Mouse (Mus musculus) gastrocnemius, adult 8-10 months (tissue): ENCODE measurements around the gene Slc13a3. TPM values are rescaled to one million over a fixed set of nuclear protein-coding genes. Genes with fewer than 3 reads are reported as not detected.

ENCODE experiments used
- DNase-seq, 2 experiments: peaks; one replicate each; pipeline ENCODE4 v3.0.0; 2022; ENCODE audit warnings: low spot score in 2 of 2
- total RNA-seq, 4 experiments: library from RNA; stranded (reverse); gene quantifications; 2 replicates each; pipeline ENCODE4 v1.2.4; 2022

Gene Slc13a3
- total RNA-seq, 4 experiments from 2014 or later, result 0.16 TPM; not detected in 3

DNA sequence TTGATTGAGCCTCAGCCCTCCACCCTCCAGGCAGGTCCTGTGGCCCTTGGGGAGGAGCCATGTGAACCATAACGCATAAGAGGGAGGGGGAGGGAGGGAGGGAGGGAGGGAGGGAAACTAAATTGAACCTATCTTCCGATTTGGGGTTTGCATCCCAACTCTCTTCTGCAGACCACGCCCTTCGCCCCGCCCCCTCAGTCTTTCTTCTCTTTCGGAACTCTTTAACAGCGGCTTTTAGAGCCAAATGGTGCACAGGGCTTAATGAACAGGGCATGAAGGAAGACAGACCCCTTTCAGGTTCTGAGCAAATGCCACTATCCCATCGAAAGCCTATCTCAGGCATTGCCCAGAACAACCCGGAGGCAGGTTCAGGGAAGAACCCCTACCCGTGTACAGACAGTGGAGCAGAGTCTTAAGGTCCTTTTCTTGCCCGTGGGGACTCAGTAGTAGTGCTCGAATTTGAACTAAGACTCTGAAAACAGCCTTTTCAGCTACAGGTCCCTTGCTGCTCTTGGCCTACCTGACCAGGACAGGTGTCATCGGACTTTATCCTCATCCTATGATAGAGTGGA, 105.1 kb downstream of the Slc13a3 start:
- no peak for DNase-seq

DNA sequence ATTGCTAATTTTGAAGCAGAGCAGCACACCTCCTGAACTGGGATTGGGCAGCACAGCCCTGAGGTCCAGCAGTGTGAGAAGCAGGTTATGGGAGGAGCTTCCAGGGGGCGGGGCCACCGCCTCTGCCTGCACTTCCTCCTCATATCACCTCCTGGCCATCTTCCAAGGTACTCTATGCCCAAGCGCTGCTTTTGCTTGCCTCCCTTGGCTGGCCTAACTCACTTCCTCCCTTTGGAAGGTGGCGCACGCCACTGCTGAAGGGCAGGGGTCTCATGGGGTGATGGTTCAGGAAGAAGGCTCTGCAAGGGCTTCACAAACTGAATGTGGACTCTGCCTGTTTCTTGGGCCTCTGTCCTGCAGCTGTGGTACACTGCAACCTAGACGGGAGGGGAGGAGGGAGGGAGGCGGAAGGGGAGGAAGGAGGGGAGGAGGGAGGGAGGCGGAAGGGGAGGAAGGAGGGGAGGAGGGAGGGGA, 105.9 kb downstream of the Slc13a3 start:
- no peak for DNase-seq

DNA sequence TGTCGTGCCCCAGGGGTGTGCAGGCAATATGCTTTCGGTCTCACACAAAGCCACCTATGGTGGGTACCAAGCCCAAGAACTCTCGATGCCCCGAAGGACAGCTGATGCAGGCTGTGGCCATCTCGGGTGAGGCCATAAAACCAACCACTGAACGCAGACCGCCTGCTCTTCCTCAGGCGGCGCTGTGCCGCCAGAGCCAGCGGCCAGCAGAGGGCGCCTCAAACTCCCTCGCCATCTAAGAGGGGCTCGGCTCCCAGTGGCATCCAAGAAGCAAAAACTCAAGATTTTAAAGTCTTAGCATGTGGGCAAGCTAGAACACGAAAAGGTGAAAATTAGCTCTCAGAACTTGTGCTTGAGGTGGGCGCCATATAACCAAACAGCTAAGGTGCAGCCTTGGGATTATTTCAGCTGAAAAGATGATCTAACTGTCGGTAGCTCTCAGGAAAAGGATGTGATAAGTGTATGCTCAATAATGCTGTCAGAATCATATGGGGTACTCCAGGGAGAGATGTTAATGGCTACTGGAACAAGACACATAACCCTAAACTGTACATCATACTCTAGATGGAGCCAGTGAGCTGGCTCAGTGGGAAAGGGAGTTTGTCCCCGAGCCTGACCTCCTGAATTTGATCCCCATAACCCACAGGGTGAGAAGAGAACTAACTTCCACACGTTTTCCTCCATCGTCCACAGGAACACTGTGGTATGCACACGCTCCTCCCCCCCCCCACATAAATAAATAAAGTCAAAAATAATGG, 108.5 kb downstream of the Slc13a3 start:
- no peak for DNase-seq

DNA sequence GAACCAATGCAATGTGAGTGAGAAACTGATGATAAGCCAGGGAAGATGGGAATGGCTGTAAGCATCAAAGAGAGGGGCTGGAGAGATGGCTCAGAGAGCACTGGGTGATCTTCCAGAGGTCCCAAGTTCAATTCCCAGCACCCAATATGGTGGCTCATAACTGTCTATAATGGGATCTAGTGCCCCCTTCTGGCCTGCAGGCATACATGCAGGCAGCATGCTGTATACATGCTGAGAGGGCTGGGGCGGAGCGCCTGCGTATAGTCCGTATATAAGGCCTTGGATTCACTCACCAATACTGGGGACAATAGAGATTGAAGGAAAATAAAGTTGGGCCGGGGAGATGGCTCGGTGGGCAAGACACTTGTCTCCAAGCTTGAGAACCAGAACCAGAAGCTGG, 109.7 kb downstream of the Slc13a3 start:
- DNase-seq, result no peak

DNA sequence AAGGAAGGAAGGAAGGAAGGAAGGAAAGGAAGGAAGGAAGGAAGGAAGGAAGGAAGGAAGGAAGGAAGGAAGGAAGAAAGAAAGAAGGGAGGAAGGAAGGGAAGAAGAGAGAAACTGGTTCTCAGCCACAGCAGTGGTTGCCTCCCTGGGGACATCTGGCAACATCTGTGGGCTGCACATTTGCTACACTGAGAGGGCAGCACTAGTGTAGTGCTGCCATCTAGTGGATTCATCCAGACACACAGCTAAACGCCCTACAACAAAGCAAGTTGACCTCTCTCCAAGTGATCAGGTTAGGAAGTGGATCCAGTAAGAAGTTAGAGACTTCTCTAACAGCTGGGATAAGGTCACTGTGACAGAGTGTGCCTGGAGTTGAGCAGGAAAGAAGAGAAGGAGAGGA, 112.2 kb downstream of the Slc13a3 start:
- peak; percentile 8 to 28 for DNase-seq

Other genes with a start within 250 kb of the Slc13a3 start
- under 1 TPM; 0.68 to 0.99 (median 0.95) TPM for gene Cdh22, start 238.4 kb downstream of the Slc13a3 start, total RNA-seq
- gene Slc35c2, start 185.4 kb downstream of the Slc13a3 start, total RNA-seq, result 10 to 100 TPM; 20.6 to 26.6 (median 23.2) TPM
- gene Elmo2, start 146.8 kb downstream of the Slc13a3 start, total RNA-seq, result 10 to 100 TPM; 11.0 to 13.2 (median 11.7) TPM
- not detected for gene Zfp663, start 104.5 kb downstream of the Slc13a3 start, total RNA-seq
- gene Zfp334, start 85.0 kb downstream of the Slc13a3 start, total RNA-seq, result 1 to 10 TPM; 1.9 to 2.4 (median 2.2) TPM
- gene Ocstamp, start 72.8 kb downstream of the Slc13a3 start, total RNA-seq, result under 1 TPM in 2 of 4 experiments, not detected in 2; 0.07 to 0.13 TPM
- 10 to 100 TPM in 3 of 4 experiments, 1 to 10 TPM in 1; 9.2 to 11.5 (median 10.4) TPM for gene Trp53rka, start 20.1 kb upstream of the Slc13a3 start, total RNA-seq
- 1 to 10 TPM in 2 of 4 experiments, under 1 TPM in 2; 0.68 to 1.5 (median 1.0) TPM for gene Slc2a10, start 30.6 kb upstream of the Slc13a3 start, total RNA-seq
- 1 to 10 TPM; 1.1 to 4.7 (median 1.7) TPM for gene Eya2, start 121.8 kb upstream of the Slc13a3 start, total RNA-seq